Mouse (Mus musculus) embryo, embryonic 9.5 days (tissue): ENCODE measurements around the gene Prn.

Source experiments
- DNase-seq: peaks from one replicate; pipeline ENCODE4 v3.0.0-alpha.2; 2017; ENCODE audit errors: extremely low spot score

Gene Prn

GRCm38 (mm10) chr2:131995742-131996141 lies 86.0 kb downstream of the Prn start:
- DNase-seq, result no peak

- DNase-seq, result no peak
These were observed 86.6 kb downstream of the Prn start for GRCm38 (mm10) chr2:131996369-131996768.

GRCm38 (mm10) chr2:131997356-131997755 lies 87.6 kb downstream of the Prn start:
- DNase-seq, result no peak

GRCm38 (mm10) chr2:132001696-132002334 lies 92.1 kb downstream of the Prn start:
- DNase-seq, result peak; percentile 25

GRCm38 (mm10) chr2:132003916-132004315 lies 94.2 kb downstream of the Prn start:
- no peak for DNase-seq

GRCm38 (mm10) chr2:132004495-132005136 lies 94.9 kb downstream of the Prn start:
- no peak for DNase-seq

- no peak for DNase-seq
These were observed 95.7 kb downstream of the Prn start for GRCm38 (mm10) chr2:132005445-132005844.
